Mouse (Mus musculus): ENCODE measurements around the gene Xrra1. TPM values are rescaled to one million over a fixed set of nuclear protein-coding genes. Genes with fewer than 3 reads are reported as not detected.

Gene Xrra1
- polyA plus RNA-seq, 1 experiment from 2014 or later: 0.42 TPM

DNA sequence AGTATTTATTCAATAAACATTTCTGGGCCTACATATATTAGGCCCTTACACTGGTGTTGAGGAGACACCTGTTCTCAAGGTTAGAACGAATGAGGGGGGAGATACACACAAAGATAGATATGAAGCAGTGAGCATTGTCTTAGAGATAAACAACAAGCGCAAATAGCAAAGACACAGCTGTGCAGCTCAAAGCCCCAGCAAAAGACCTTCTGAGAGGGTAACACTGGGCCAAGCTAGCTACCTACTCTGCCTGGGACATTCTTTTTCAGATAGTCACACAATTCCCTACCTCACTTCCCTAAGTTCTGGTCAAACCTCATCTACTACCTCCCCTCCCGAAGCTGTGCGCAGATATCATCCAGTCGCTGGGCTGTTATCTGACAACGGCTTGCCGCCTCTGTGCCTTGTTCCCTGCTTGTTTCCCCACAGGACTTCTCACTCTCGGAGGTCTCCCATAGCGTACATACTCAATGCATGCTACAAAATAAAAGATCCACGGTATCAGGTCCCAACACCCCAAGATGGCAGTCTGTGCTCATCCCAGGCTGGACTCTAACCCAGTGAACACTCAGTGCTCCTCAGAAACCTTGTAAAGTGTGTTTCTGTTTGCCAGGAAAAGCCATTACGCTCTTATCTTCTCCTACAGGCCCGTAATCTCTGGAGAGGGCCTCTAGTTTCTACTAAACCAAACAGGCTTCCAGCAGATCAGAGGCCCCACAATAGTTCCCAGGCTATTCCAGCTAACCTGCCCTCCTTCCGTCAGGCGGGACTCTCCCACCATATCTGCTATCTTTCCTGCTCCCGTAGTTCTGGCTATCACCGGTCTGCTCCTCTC lies 34.0 kb upstream of the Xrra1 start:
- Histone ChIP-seq H3K4me1 (ENCODE audit: control insufficient read depth, insufficient read depth, low read length) (no peaks in the 10 kb centered on the region), H3K4me2 (ENCODE audit: low read depth, low read length) (no peak overlapping the region), H3K27me3 (replicated peaks; ENCODE audit: control insufficient read depth, insufficient read depth, low read length) (no peaks in the 10 kb centered on the region), H3K36me3 (ENCODE audit: control insufficient read depth, insufficient read depth, low read length) (no peaks in the 10 kb centered on the region), H3K27ac (replicated peaks; ENCODE audit: low read depth, low read length) (no peak overlapping the region), H3K9ac (ENCODE audit: low read depth, low read length) (no peak overlapping the region), H3K9me3 (ENCODE audit: control insufficient read depth, low read length) (no peaks in the 10 kb centered on the region), H3K4me3 (ENCODE audit: low read depth, low read length) (no peak overlapping the region)
- no peak for ATAC-seq (ENCODE audit: low read depth)
- 84% methylated on average over 16 of the region's 16 CpGs for WGBS
- DNase-seq (ENCODE audit: low spot score): no peak

DNA sequence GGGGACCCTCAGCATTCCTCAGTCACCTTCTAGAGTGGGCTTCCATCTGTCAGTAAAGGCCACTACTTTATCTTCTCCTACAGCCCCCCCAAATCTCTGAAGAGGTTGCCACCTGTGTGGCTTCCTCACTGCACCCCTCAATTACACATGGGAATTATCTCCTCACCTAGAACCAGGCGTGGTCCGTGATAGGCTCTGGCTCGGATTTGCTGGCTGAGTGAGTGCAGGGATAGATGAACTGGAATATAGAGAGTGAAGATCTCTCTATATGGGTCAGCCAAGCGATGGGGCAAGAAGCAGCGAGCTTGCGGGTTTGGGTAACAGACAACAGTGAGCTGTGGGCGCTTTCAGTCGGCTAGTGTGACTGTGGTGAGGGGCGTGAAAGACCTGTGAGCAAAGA lies 33.4 kb upstream of the Xrra1 start:
- H3K9ac ChIP-seq (ENCODE audit: low read depth, low read length): no peak overlapping the region
- H3K4me2 ChIP-seq (ENCODE audit: low read depth, low read length): no peak overlapping the region
- ATAC-seq (ENCODE audit: low read depth) (no peak), DNase-seq (ENCODE audit: low spot score) (no peak)
- 78% methylated on average over 9 of the region's 9 CpGs for WGBS
- H3K4me3 ChIP-seq (ENCODE audit: low read depth, low read length): no peak overlapping the region
- H3K4me1 ChIP-seq (ENCODE audit: control insufficient read depth, insufficient read depth, low read length): no peaks in the 10 kb centered on the region
- H3K36me3 ChIP-seq (ENCODE audit: control insufficient read depth, insufficient read depth, low read length): no peaks in the 10 kb centered on the region
- no peak overlapping the region for H3K27ac ChIP-seq (replicated peaks; ENCODE audit: low read depth, low read length)
- no peaks in the 10 kb centered on the region for H3K27me3 ChIP-seq (replicated peaks; ENCODE audit: control insufficient read depth, insufficient read depth, low read length)
- H3K9me3 ChIP-seq (ENCODE audit: control insufficient read depth, low read length): no peaks in the 10 kb centered on the region

- no peaks in the 10 kb centered on the region for H3K4me1 ChIP-seq (ENCODE audit: control insufficient read depth, insufficient read depth, low read length)
- H3K4me2 ChIP-seq (ENCODE audit: low read depth, low read length): no peak overlapping the region
- no peaks in the 10 kb centered on the region for H3K27me3 ChIP-seq (replicated peaks; ENCODE audit: control insufficient read depth, insufficient read depth, low read length)
- ATAC-seq (ENCODE audit: low read depth) (no peak), DNase-seq (ENCODE audit: low spot score) (no peak)
- H3K27ac ChIP-seq (replicated peaks; ENCODE audit: low read depth, low read length): no peak overlapping the region
- H3K9me3 ChIP-seq (ENCODE audit: control insufficient read depth, low read length): no peaks in the 10 kb centered on the region
- H3K36me3 ChIP-seq (ENCODE audit: control insufficient read depth, insufficient read depth, low read length): no peaks in the 10 kb centered on the region
- 69% methylated on average over 6 of the region's 6 CpGs for WGBS
- no peak overlapping the region for H3K4me3 ChIP-seq (ENCODE audit: low read depth, low read length)
- H3K9ac ChIP-seq (ENCODE audit: low read depth, low read length): no peak overlapping the region
These were observed 32.8 kb upstream of the Xrra1 start for GRCm38 (mm10) chr7:99826096-99826495.

DNA sequence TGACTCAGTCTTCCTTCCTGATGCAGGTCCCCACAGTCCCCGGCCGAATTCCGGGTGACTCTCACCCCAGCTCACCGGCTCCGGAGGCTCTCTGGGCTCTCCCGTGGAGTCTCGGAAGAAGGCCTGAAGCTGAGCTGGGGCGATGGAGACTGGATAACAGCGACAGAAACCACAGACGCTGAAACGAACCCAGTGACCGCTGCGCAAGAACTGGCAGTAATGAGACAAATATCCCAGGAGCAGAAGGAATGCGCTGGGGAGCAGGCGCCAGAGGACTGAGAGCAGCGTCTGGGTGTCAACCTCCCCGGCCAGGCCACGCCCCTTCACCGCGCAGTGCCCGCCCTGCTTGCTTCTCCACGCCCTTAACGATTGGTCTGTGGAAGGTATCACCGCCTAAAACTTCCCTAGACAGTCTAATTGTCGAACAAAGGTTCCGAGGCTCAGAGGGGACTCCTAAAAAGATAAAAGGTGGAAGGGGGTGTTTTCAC lies 30.8 kb upstream of the Xrra1 start, which contains the start of gene Neu3:
TSS of gene Neu3 (minus strand) at position 335 of the 488 bp plus-strand sequence.
- WGBS: 2% methylated on average over 26 of the region's 26 CpGs
- H3K9ac ChIP-seq (ENCODE audit: low read depth, low read length): peak within 1 kb of the TSS; percentile 63
- peak; percentile 99 for ATAC-seq (ENCODE audit: low read depth)

DNA sequence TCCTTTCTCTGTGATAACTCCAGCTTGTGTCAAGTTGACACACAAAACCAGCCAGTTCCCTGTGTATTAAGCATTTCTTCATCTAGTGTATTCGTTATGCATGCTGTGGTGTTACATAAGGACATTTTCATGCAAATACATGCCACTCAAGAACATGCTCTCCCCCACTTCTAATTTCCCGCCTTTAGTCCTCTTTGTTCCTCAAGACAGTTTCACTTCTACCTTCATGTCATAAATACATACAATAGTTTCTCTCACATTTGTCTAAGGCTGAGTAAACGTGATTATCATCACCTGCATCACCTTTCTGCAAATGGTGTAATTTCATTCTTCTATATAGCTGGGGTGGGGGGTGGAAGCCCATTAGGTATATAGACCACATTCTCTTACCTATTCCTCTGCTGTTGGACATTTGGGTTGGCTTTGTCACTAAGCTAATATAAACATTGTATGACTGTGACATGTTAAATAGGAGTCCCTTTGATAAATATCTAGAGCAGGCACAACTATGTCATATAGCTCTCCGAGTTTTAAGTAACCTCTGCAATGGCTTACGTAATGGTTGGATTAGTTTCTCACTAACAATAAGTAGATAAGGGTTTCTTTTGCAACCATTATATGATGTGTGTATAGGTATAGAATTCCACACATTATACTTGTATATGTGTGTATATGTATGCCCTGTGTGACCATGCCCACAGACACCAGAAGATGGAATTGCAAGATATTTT lies 25.6 kb upstream of the Xrra1 start:
- no peak for ATAC-seq (ENCODE audit: low read depth)
- H3K9me3 ChIP-seq (ENCODE audit: control insufficient read depth, low read length): no peaks in the 10 kb centered on the region
- H3K4me1 ChIP-seq (ENCODE audit: control insufficient read depth, insufficient read depth, low read length): no peaks in the 10 kb centered on the region; the same call in 1 of the 2 replicates
- no peak overlapping the region for H3K4me2 ChIP-seq (ENCODE audit: low read depth, low read length)
- WGBS: 83% methylated on average over 5 of the region's 5 CpGs
- no peak overlapping the region for H3K4me3 ChIP-seq (ENCODE audit: low read depth, low read length)
- no peak overlapping the region for H3K27ac ChIP-seq (replicated peaks; ENCODE audit: low read depth, low read length)
- peaks cover 23% of the 10 kb centered on the region for H3K36me3 ChIP-seq (ENCODE audit: control insufficient read depth, insufficient read depth, low read length)
- no peak for DNase-seq (ENCODE audit: low spot score)
- H3K9ac ChIP-seq (ENCODE audit: low read depth, low read length): no peak overlapping the region
- no peaks in the 10 kb centered on the region for H3K27me3 ChIP-seq (replicated peaks; ENCODE audit: control insufficient read depth, insufficient read depth, low read length)

More for the DNA sequence above, 30.8 kb upstream of the Xrra1 start, which contains the start of gene Neu3:
- peak; percentile 95 for DNase-seq (ENCODE audit: low spot score)
- Histone ChIP-seq H3K27ac (replicated peaks; ENCODE audit: low read depth, low read length) (peak within 1 kb of the TSS; percentile 63), H3K4me1 (ENCODE audit: control insufficient read depth, insufficient read depth, low read length) (no peaks in the 10 kb centered on the region), H3K27me3 (replicated peaks; ENCODE audit: control insufficient read depth, insufficient read depth, low read length) (no peaks in the 10 kb centered on the region), H3K4me2 (ENCODE audit: low read depth, low read length) (peak within 1 kb of the TSS; percentile 63), H3K4me3 (ENCODE audit: low read depth, low read length) (peak within 1 kb of the TSS; percentile 48), H3K9me3 (ENCODE audit: control insufficient read depth, low read length) (no peaks in the 10 kb centered on the region), H3K36me3 (ENCODE audit: control insufficient read depth, insufficient read depth, low read length) (no peaks in the 10 kb centered on the region)

- Histone ChIP-seq H3K36me3 (ENCODE audit: control insufficient read depth, insufficient read depth, low read length) (peaks cover 29% of the 10 kb centered on the region), H3K9ac (ENCODE audit: low read depth, low read length) (no peak overlapping the region), H3K27me3 (replicated peaks; ENCODE audit: control insufficient read depth, insufficient read depth, low read length) (no peaks in the 10 kb centered on the region), H3K9me3 (ENCODE audit: control insufficient read depth, low read length) (no peaks in the 10 kb centered on the region), H3K4me2 (ENCODE audit: low read depth, low read length) (no peak overlapping the region), H3K4me3 (ENCODE audit: low read depth, low read length) (no peak overlapping the region), H3K4me1 (ENCODE audit: control insufficient read depth, insufficient read depth, low read length) (no peaks in the 10 kb centered on the region; the same call in 1 of the 2 replicates), H3K27ac (replicated peaks; ENCODE audit: low read depth, low read length) (no peak overlapping the region)
- WGBS: 68% methylated on average over 2 of the region's 2 CpGs
- DNase-seq (ENCODE audit: low spot score) (no peak), ATAC-seq (ENCODE audit: low read depth) (no peak)
These were observed 25.1 kb upstream of the Xrra1 start for GRCm38 (mm10) chr7:99833846-99834222.

- peaks cover 34% of the 10 kb centered on the region for H3K36me3 ChIP-seq (ENCODE audit: control insufficient read depth, insufficient read depth, low read length)
- no peaks in the 10 kb centered on the region for H3K27me3 ChIP-seq (replicated peaks; ENCODE audit: control insufficient read depth, insufficient read depth, low read length)
- no peaks in the 10 kb centered on the region; the same call in 1 of the 2 replicates for H3K4me1 ChIP-seq (ENCODE audit: control insufficient read depth, insufficient read depth, low read length)
- DNase-seq (ENCODE audit: low spot score) (no peak), ATAC-seq (ENCODE audit: low read depth) (no peak)
- 86% methylated on average over 5 of the region's 5 CpGs for WGBS
- no peak overlapping the region for H3K9ac ChIP-seq (ENCODE audit: low read depth, low read length)
- H3K9me3 ChIP-seq (ENCODE audit: control insufficient read depth, low read length): no peaks in the 10 kb centered on the region
- H3K27ac ChIP-seq (replicated peaks; ENCODE audit: low read depth, low read length): no peak overlapping the region
- no peak overlapping the region for H3K4me3 ChIP-seq (ENCODE audit: low read depth, low read length)
- no peak overlapping the region for H3K4me2 ChIP-seq (ENCODE audit: low read depth, low read length)
These were observed 24.5 kb upstream of the Xrra1 start for GRCm38 (mm10) chr7:99834314-99834853.

DNA sequence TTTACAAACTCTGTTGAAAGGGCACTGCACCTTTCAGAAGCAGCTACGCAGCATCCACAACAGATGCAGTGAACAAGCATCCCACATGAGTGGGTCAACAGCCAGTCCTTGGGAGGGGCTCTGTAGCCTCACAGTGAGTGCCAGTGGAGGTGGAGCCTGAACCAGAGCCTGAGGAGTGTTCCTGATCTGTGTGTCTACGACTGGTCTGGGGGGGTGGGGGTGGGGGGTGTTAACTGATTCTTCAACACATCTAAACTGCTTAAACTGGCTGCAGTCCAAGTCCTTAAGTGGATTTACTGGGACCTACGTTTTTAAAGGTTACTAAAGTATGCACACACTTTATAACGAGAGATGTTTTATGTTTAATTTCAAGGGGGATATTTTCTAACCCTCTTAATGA lies 22.1 kb upstream of the Xrra1 start:
- H3K27ac ChIP-seq (replicated peaks; ENCODE audit: low read depth, low read length): no peak overlapping the region
- no peak overlapping the region for H3K4me2 ChIP-seq (ENCODE audit: low read depth, low read length)
- H3K9ac ChIP-seq (ENCODE audit: low read depth, low read length): no peak overlapping the region
- no peaks in the 10 kb centered on the region for H3K27me3 ChIP-seq (replicated peaks; ENCODE audit: control insufficient read depth, insufficient read depth, low read length)
- H3K4me3 ChIP-seq (ENCODE audit: low read depth, low read length): no peak overlapping the region
- H3K9me3 ChIP-seq (ENCODE audit: control insufficient read depth, low read length): no peaks in the 10 kb centered on the region
- WGBS: 52% methylated on average over 4 of the region's 4 CpGs
- no peaks in the 10 kb centered on the region; the same call in 1 of the 2 replicates for H3K4me1 ChIP-seq (ENCODE audit: control insufficient read depth, insufficient read depth, low read length)
- H3K36me3 ChIP-seq (ENCODE audit: control insufficient read depth, insufficient read depth, low read length): peaks cover 57% of the 10 kb centered on the region
- ATAC-seq (ENCODE audit: low read depth): no peak
- DNase-seq (ENCODE audit: low spot score): peak; percentile 34
